Mouse (Mus musculus) limb, embryonic 14.5 days (tissue): ENCODE measurements at regions not wholly inside any gene's neighbourhood (a gene's known extent, or its start where the extent isn't known, plus 50 kb on each side); places are given as distances from the start of the nearest gene placed in this dataset.

Experiments used
- ATAC-seq: fragments of 200-750 bp; cut with Nextera tagmentation; 2 replicates; pipeline ENCODE4 v1.8.0; 2017; ENCODE audit warnings: low read depth, moderate number of reproducible peaks, moderate TSS enrichment; ENCODE audit not compliant: low FRiP score
- DNase-seq: peaks from one replicate; pipeline ENCODE4 v3.0.0-alpha.2; 2015; ENCODE audit warnings: low spot score
- H3K27ac ChIP-seq: fragments of 300-500 bp; sonication (generic); replicated peaks from 2 replicates; pipeline ENCODE4 v1.5.1; 2014; ENCODE audit warnings: low read depth, mild to moderate bottlenecking, low read length, moderate library complexity, mixed read lengths
- H3K27me3 ChIP-seq: fragments of 300-500 bp; sonication (generic); 2 replicates; pipeline ENCODE4 v1.6.1; 2014; ENCODE audit warnings: low read length, mixed read lengths; ENCODE audit not compliant: control insufficient read depth, insufficient read depth
- H3K36me3 ChIP-seq: fragments of 300-500 bp; sonication (generic); 2 replicates; pipeline ENCODE4 v1.6.1; 2014; ENCODE audit warnings: mild to moderate bottlenecking, low read length, moderate library complexity, mixed read lengths; ENCODE audit not compliant: control insufficient read depth, insufficient read depth
- H3K4me1 ChIP-seq: fragments of 300-500 bp; sonication (generic); 2 replicates; pipeline ENCODE4 v1.6.1; 2014; ENCODE audit warnings: antibody characterized with exemption, low read length, mixed read lengths; ENCODE audit not compliant: control insufficient read depth, insufficient read depth
- H3K4me2 ChIP-seq: fragments of 300-500 bp; sonication (generic); replicated peaks from 2 replicates; pipeline ENCODE4 v1.6.1; 2014; ENCODE audit warnings: low read depth, mild to moderate bottlenecking, low read length, moderate library complexity; ENCODE audit not compliant: severe bottlenecking
- H3K4me3 ChIP-seq: fragments of 300-500 bp; sonication (generic); replicated peaks from 2 replicates; pipeline ENCODE4 v1.5.1; 2014; ENCODE audit warnings: low read length
- H3K9ac ChIP-seq: fragments of 300-500 bp; sonication (generic); 2 replicates; pipeline ENCODE4 v1.6.1; 2014; ENCODE audit warnings: mild to moderate bottlenecking, low read depth, low read length, moderate library complexity; ENCODE audit not compliant: severe bottlenecking
- H3K9me3 ChIP-seq: fragments of 300-500 bp; sonication (generic); 2 replicates; pipeline ENCODE4 v1.6.1; 2016; ENCODE audit warnings: low read length; ENCODE audit not compliant: control insufficient read depth
- POLR2A ChIP-seq: fragments of 200-500 bp; IDR thresholded peaks from 2 replicates; pipeline ENCODE4 v1.8.0; 2012; ENCODE audit warnings: inconsistent platforms, mild to moderate bottlenecking, moderate library complexity, borderline replicate concordance; ENCODE audit not compliant: insufficient read depth, insufficient read length; ENCODE audit errors: extremely low read depth
- WGBS: fragments of 180-500 bp; shearing (Covaris S2); extraction: QIAGEN DNeasy Blood & Tissue Kit; methylation state at CpG from one replicate; pipeline ENCODE4 v1.1.7; 2014; 5-methylcytosine and 5-hydroxymethylcytosine counted together

GRCm38 (mm10) chr16:24177131-24177530 lies 188.5 kb upstream of the Bcl6 start:
- Histone ChIP-seq H3K4me1 (no peaks in the 10 kb centered on the region), H3K27ac (no peak overlapping the region), H3K9ac (no peak overlapping the region), H3K9me3 (no peaks in the 10 kb centered on the region), H3K4me2 (no peak overlapping the region), H3K4me3 (no peak overlapping the region), H3K27me3 (no peaks in the 10 kb centered on the region), H3K36me3 (no peaks in the 10 kb centered on the region)
- WGBS, result 73% methylated on average over 7 of the region's 7 CpGs
- no peak for TF ChIP-seq POLR2A
- no peak for ATAC-seq
- no peak for DNase-seq

DNA sequence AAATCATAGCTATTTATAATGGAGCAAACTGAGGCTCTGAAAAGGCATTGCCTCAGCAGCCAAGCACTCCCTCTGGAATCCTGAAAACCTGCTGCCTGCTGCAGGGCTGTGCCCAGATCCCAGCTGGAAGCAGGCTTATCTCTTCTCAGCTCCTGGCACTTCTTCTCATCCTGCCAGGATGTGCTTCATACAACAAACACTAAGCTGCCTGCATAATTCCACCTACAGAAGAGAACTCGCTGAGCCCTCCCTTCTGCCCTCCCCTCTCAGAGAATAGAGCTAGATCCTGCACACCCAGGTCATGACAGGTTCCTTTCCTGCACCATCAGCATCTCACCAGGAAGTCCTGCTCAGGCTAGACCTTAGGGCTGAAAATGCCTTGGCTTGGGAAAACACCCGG lies 187.4 kb upstream of the Bcl6 start:
- ATAC-seq (no peak), DNase-seq (no peak)
- no peaks in the 10 kb centered on the region for H3K36me3 ChIP-seq
- H3K9me3 ChIP-seq, result no peaks in the 10 kb centered on the region
- no peaks in the 10 kb centered on the region for H3K27me3 ChIP-seq
- no peak for TF ChIP-seq POLR2A
- 58% methylated on average over 2 of the region's 2 CpGs for WGBS
- no peak overlapping the region for H3K4me2 ChIP-seq
- H3K4me1 ChIP-seq, result no peaks in the 10 kb centered on the region
- H3K9ac ChIP-seq, result no peak overlapping the region
- H3K27ac ChIP-seq, result no peak overlapping the region
- H3K4me3 ChIP-seq, result no peak overlapping the region

GRCm38 (mm10) chr16:24175235-24175760 lies 186.6 kb upstream of the Bcl6 start:
- Histone ChIP-seq H3K9ac (no peak overlapping the region), H3K36me3 (no peaks in the 10 kb centered on the region)

DNA sequence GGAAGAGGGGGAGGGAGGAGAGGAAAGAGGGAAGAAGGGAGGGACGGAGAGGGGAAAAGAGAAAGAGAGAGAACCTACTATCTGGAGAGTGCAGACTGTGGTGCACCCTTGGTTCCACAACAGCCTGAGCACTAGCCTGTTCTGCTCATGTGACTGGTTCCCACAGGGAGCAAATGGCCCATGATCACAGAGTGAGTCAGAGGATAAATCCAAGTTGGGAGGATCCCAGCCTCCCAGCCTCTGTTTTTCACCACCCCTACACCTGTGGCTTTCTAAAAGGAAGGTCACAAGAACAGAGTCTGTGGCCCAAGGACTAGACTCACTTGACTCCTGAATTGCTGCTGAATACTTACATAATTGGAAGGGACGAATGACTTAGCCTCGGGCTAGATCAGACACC lies 185.9 kb upstream of the Bcl6 start:
- no peaks in the 10 kb centered on the region for H3K27me3 ChIP-seq
- ATAC-seq, result no peak
- no peak for DNase-seq
- no peaks in the 10 kb centered on the region for H3K36me3 ChIP-seq
- H3K4me2 ChIP-seq, result no peak overlapping the region
- no peak overlapping the region for H3K4me3 ChIP-seq
- H3K9me3 ChIP-seq, result no peaks in the 10 kb centered on the region
- H3K9ac ChIP-seq, result no peak overlapping the region
- H3K4me1 ChIP-seq, result no peaks in the 10 kb centered on the region
- H3K27ac ChIP-seq, result no peak overlapping the region
- no peak for TF ChIP-seq POLR2A
- 84% methylated on average over 3 of the region's 3 CpGs for WGBS

More at GRCm38 (mm10) chr16:24175235-24175760, 186.6 kb upstream of the Bcl6 start:
- Histone ChIP-seq H3K4me1 (no peaks in the 10 kb centered on the region), H3K27ac (no peak overlapping the region), H3K9me3 (no peaks in the 10 kb centered on the region), H3K27me3 (no peaks in the 10 kb centered on the region), H3K4me2 (no peak overlapping the region), H3K4me3 (no peak overlapping the region)
- ATAC-seq (no peak), DNase-seq (no peak)
- TF ChIP-seq POLR2A, result no peak
- WGBS, result 65% methylated on average over 9 of the region's 9 CpGs

DNA sequence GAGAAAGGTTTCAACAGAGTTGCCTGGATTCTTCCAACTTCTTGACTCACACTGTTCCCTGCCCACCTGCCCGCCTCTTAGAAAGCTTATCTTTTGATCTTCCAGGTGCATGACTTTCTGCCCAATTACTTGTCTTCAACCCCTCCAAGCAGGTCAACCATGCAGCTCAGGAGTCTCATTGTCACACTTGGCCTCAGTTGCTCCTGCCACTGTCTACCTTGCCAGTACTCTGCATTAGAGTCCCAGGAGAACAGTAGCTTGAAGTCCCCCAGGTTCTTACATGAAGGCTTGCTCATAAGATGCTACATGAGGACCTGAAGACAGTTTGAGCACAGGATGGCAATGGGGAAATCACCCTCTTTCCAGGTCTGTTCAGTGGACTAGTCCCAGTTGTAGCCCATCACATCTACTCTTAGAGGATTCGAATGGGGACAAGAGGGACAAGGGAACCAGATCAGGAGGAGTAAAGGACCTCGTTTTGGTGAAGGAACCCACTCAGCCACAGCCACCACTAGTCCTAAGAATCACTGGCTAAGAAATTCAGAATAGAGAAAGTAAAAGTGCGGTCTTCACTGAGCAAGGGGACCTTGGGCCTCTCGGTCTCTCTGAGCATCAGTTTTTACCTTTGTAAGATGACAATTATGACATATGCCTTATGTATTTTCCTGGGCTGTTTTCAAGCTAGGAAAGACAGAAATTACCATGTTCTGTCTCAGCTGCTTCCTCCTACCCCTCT lies 185.3 kb upstream of the Bcl6 start:
- ATAC-seq (no peak), DNase-seq (no peak)
- WGBS, result 88% methylated on average over 5 of the region's 5 CpGs
- Histone ChIP-seq H3K4me1 (no peaks in the 10 kb centered on the region), H3K27ac (no peak overlapping the region), H3K4me3 (no peak overlapping the region), H3K27me3 (no peaks in the 10 kb centered on the region), H3K36me3 (no peaks in the 10 kb centered on the region), H3K9me3 (no peaks in the 10 kb centered on the region), H3K4me2 (no peak overlapping the region), H3K9ac (no peak overlapping the region)
- TF ChIP-seq POLR2A, result no peak
